Mouse (Mus musculus) lung, adult 2 months (tissue): ENCODE results near the gene Rhob. TPM values are rescaled to one million over a fixed set of nuclear protein-coding genes. Genes with fewer than 3 reads are reported as not detected.

ENCODE experiments used
- DNase-seq: peaks from one replicate; pipeline ENCODE4 v3.0.0; 2022
- H3K4me1 ChIP-seq: fragments of 200-500 bp; 2 replicates; pipeline ENCODE4 v1.6.1; 2011; ENCODE audit warnings: low read length; ENCODE audit not compliant: control insufficient read depth, insufficient read depth
- H3K4me3 ChIP-seq: fragments of 200-500 bp; replicated peaks from 2 replicates; pipeline ENCODE3; 2011; ENCODE audit warnings: low read depth, mild to moderate bottlenecking, control low read depth, low read length; ENCODE audit errors: extremely low read depth
- CTCF ChIP-seq: fragments of 200-500 bp; IDR thresholded peaks from 2 replicates; pipeline ENCODE4 v1.5.1; 2011; ENCODE audit warnings: mild to moderate bottlenecking, low read length, control low read depth; ENCODE audit not compliant: insufficient read depth
- POLR2A ChIP-seq: fragments of 200-500 bp; IDR thresholded peaks from 2 replicates; pipeline ENCODE4 v1.6.1; 2011; ENCODE audit warnings: low read depth, mild to moderate bottlenecking, control low read depth, low read length, borderline replicate concordance; ENCODE audit errors: extremely low read depth
- WGBS: fragments of 180-500 bp; shearing (Covaris S2); methylation state at CpG from one replicate; pipeline ENCODE4 v1.1.7; 2018; 5-methylcytosine and 5-hydroxymethylcytosine counted together
- polyA plus RNA-seq: library from polyadenylated mRNA; depleted of rRNA; stranded (reverse); fragments of >200 nt; gene quantifications from 2 replicates; pipeline ENCODE4 v1.2.3, GENCODE M21; 2012

The Rhob gene
- polyA plus RNA-seq, 1 experiment, result 324 TPM

- H3K4me3 ChIP-seq, result no peak overlapping the region
- peaks cover 9% of the 10 kb centered on the region for H3K4me1 ChIP-seq
- no peak for DNase-seq
- 82% methylated on average over 6 of the region's 6 CpGs for WGBS
- no peak for TF ChIP-seq POLR2A
- TF ChIP-seq CTCF, result no peak
Observed at GRCm38 (mm10) chr12:8504131-8504530, 4.3 kb upstream of the Rhob start.

GRCm38 (mm10) chr12:8502546-8502945 lies 2.7 kb upstream of the Rhob start:
- TF ChIP-seq CTCF, result no peak
- TF ChIP-seq POLR2A, result no peak
- WGBS, result 3% methylated on average over 6 of the region's 6 CpGs
- DNase-seq, result no peak
- H3K4me3 ChIP-seq, result no peak overlapping the region
- H3K4me1 ChIP-seq, result peaks cover 9% of the 10 kb centered on the region

- TF ChIP-seq CTCF, result no peak
- TF ChIP-seq POLR2A, result no peak
- Histone ChIP-seq H3K4me3 (no peak overlapping the region), H3K4me1 (peaks cover 12% of the 10 kb centered on the region)
- no peak for DNase-seq
- 47% methylated on average over 14 of the region's 14 CpGs for WGBS
Observed at GRCm38 (mm10) chr12:8501571-8502305, 1.9 kb upstream of the Rhob start.

- 35% methylated on average over 17 of the region's 17 CpGs for WGBS
- DNase-seq, result peak; percentile 49
- no peak for TF ChIP-seq CTCF
- TF ChIP-seq POLR2A, result 0 out of 2 replicates have a peak, but pooled peaks have one; percentile 32
- Histone ChIP-seq H3K4me3 (peak overlapping the region; percentile 82), H3K4me1 (peaks cover 16% of the 10 kb centered on the region)
Observed at GRCm38 (mm10) chr12:8500597-8501570, 1.1 kb upstream of the Rhob start.

GRCm38 (mm10) chr12:8499001-8499870 lies 573 bp downstream of the Rhob start:
- Histone ChIP-seq H3K4me1 (peaks cover 18% of the 10 kb centered on the region), H3K4me3 (peak overlapping the region; percentile 94)
- TF ChIP-seq POLR2A (peak; percentile 81; the same call in 1 of the 2 replicates), CTCF (no peak)
- WGBS, result under 1% methylated on average over 99 of the region's 99 CpGs
- DNase-seq, result peak; percentile 77

- TF ChIP-seq POLR2A (peak; percentile 52; the same call in 1 of the 2 replicates), CTCF (no peak)
- DNase-seq, result no peak
- peak overlapping the region; percentile 94 for H3K4me3 ChIP-seq
- peaks cover 18% of the 10 kb centered on the region for H3K4me1 ChIP-seq
- 3% methylated on average over 13 of the region's 13 CpGs for WGBS
Observed at GRCm38 (mm10) chr12:8498591-8499000, 1.2 kb downstream of the Rhob start.

GRCm38 (mm10) chr12:8498148-8498571 lies 1.6 kb downstream of the Rhob start:
- no peak for TF ChIP-seq CTCF
- peak; percentile 68; the same call in 1 of the 2 replicates for TF ChIP-seq POLR2A
- WGBS, result 5% methylated on average over 8 of the region's 8 CpGs
- no peak for DNase-seq
- Histone ChIP-seq H3K4me1 (peaks cover 18% of the 10 kb centered on the region), H3K4me3 (peak overlapping the region; percentile 94)

GRCm38 (mm10) chr12:8497314-8497706 lies 2.5 kb downstream of the Rhob start:
- TF ChIP-seq POLR2A (peak; percentile 17; the same call in 1 of the 2 replicates), CTCF (no peak)
- 20% methylated on average over 2 of the region's 2 CpGs for WGBS
- Histone ChIP-seq H3K4me1 (peaks cover 18% of the 10 kb centered on the region), H3K4me3 (peak overlapping the region; percentile 33)
- DNase-seq, result no peak

GRCm38 (mm10) chr12:8496679-8497313 lies 3.0 kb downstream of the Rhob start:
- peak overlapping the region; percentile 37 for H3K4me3 ChIP-seq
- TF ChIP-seq CTCF (no peak), POLR2A (peak; percentile 42; the same call in 1 of the 2 replicates)
- DNase-seq, result no peak
- peaks cover 15% of the 10 kb centered on the region for H3K4me1 ChIP-seq
- WGBS, result 23% methylated on average over 2 of the region's 2 CpGs
